Mouse (Mus musculus): ENCODE measurements around the gene Kcnq5.
"Not testable (repeated sequence)": the region's sequence is repeated elsewhere in the genome, so short reads cannot be mapped to it uniquely, and the experiment has no call there.

Gene Kcnq5

DNA sequence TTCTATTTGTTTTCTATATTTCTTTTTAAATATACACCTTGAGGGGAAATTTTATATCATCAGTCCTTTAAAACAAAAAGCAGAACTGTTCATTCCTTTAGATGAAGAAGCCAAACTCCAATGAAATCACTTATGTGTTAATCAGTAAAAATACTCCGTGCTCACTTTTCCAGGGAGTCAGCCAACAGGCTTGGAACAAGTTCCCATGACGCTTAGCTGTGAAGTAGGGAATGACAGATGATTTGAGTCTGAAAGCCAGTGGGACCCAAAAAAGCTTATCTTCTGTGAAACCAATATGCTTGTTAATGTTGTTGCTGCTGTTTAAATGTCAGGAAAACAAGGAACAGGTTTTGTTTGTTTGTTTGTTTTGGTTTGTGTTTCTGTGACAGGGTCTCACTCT, 326.3 kb downstream of the Kcnq5 start:
- no peak for DNase-seq (ENCODE audit: low spot score in 2 of 2)

- DNase-seq (ENCODE audit: low spot score in 2 of 2) = no peak
Observed at GRCm38 (mm10) chr1:21634013-21634412, 327.7 kb downstream of the Kcnq5 start.

GRCm38 (mm10) chr1:21622455-21622854, 339.3 kb downstream of the Kcnq5 start:
- no peak for DNase-seq (ENCODE audit: low spot score in 2 of 2)

GRCm38 (mm10) chr1:21622039-21622438, 339.7 kb downstream of the Kcnq5 start:
- no peak for DNase-seq (ENCODE audit: low spot score in 2 of 2)

DNA sequence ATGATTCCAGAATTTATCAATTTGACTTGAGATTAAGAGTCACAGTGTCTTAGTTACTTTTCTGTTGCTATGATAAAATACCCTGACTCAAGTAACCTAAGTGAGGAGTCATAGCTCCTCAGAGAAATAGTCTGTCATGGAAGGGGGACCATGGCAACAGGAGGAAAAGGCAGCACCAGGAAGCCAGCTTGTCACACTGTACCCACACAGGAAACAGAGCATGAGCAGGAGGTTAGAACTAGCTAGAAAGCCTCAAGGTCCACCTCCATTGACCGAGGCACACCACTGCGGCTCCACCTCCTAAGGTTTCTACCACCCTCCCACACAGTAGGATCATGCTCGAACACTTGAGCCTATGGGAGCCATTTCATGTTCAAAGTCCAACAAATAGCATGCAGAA, 343.0 kb downstream of the Kcnq5 start:
- no peak for DNase-seq (ENCODE audit: low spot score in 2 of 2)

DNA sequence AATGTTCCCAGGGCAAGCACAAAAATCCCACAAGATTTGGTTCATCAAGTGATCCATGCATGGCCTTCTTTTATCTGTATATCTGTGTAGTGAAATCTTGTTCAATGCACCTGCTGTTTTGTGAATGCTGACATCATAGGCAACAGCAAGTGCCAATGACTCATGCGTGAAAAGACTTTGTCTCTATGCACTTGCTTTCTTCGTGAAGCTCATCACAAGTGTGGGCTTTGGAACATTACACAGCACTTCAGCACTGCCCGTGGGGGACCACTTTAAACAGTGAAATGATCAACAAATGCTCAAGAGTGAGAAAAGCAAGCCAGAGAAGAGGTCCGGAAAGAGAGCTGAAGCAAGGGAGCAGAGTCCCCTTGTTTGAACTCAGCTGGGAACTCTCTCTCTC, 345.1 kb downstream of the Kcnq5 start:
- DNase-seq (ENCODE audit: low spot score in 2 of 2) = no peak

- DNase-seq (ENCODE audit: low spot score in 2 of 2) = no peak
Observed at GRCm38 (mm10) chr1:21613933-21614332, 347.8 kb downstream of the Kcnq5 start.

GRCm38 (mm10) chr1:21604003-21604402, 357.7 kb downstream of the Kcnq5 start:
- DNase-seq (ENCODE audit: low spot score in 2 of 2) = no peak

DNA sequence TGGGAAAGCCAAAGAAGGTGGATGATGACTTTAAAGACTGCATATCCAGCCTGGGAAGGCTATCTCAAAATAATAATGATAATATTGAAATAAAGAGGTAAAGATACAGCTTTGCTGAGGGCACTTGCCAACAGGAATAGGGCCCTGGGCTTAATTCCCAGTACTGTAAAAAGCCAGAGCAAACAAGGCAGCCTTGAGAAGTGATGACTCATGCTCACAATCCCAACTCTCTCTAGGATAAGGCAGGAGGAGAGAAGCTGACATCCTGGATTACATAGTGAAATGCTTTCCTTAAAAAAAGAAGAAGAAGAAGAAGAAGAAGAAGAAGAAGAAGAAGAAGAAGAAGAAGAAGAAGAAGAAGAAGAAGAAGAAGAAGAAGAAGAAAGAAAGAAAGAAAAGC, 359.2 kb downstream of the Kcnq5 start:
- DNase-seq (ENCODE audit: low spot score in 2 of 2) = no peak

DNA sequence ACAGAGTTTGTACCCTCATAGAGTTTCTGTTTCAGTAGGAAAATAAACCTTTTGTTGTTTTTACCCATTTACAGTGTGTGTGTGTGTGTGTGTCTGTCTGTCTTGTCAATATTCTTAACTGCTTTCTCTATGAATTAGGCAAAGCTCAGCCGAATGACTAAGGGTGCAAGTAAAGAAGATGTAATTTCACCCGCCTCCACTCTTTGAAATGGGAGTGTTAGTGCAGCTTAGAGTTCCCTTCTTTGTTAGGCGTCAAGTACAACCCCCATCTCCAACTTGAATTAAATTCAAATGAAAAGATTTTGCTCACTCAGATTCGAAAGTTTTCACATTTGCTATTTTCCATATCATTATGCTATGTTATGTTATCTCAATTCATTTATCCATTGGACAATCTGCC, 361.1 kb downstream of the Kcnq5 start:
- DNase-seq (ENCODE audit: low spot score in 2 of 2) = no peak

DNA sequence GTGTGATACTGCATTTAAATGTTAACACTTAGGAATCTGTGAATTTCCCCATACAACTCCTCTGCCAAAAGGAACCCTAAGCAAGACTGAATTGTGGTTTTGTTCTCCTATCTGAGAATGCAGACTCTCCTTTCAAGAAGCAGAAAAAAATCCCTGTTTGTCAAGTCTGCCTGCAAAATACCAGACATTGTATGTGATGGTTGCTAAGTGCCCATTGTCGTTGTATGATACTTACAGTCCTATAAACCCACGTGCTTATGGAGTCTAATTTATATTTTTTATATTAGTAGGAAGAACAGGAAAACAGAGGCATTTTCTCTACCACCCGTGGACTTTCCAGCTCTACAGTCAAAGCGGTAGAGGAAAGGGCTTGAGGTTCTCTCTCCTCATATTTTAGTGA, 367.9 kb downstream of the Kcnq5 start:
- no peak for DNase-seq (ENCODE audit: low spot score in 2 of 2)

DNA sequence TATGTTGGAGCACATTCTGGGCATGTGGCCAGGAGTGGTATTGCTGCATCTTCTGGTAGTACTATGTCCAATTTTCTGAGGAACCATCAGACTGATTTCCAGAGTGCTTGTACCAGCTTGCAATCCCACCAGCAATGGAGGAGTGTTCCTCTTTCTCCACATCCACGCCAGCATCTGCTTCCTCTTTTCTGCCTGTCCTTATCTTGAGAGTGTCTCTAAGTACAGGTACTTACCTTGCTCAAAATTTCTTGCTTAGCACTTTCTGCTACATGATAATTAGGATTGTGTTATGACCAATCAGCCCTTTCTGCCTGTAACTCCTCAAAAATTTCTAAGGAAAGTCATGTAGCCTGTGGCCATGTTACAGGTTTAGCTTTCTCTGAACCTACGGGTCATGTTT, 394.3 kb downstream of the Kcnq5 start:
- DNase-seq (ENCODE audit: low spot score in 2 of 2) = not testable (repeated sequence)

GRCm38 (mm10) chr1:21554630-21555029, 407.1 kb downstream of the Kcnq5 start:
- no peak for DNase-seq (ENCODE audit: low spot score in 2 of 2)

GRCm38 (mm10) chr1:21552715-21553114, 409.0 kb downstream of the Kcnq5 start:
- no peak for DNase-seq (ENCODE audit: low spot score in 2 of 2)

- no peak for DNase-seq (ENCODE audit: low spot score in 2 of 2)
Observed at GRCm38 (mm10) chr1:21543909-21544308, 417.8 kb downstream of the Kcnq5 start.

- no peak for DNase-seq (ENCODE audit: low spot score in 2 of 2)
Observed at GRCm38 (mm10) chr1:21539486-21539885, 422.3 kb downstream of the Kcnq5 start.

DNA sequence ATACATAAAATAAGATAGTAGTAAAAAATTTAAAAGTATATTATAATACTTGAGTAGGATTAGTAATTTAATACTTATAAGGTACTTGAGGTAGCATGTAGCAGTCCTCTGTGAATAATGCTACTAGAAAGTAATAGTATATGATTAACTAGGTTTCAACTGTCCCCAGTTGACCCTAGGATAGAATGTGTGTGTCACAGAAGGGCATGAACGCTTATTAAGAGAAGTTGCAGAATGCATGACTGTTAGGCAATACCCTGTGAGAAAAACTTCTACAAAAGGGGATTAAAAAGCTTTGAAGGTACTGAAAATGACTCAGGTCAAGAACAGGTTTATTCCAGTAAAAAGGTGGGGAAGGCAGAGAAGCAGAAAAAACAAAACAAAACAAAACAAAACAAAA, 430.9 kb downstream of the Kcnq5 start:
- DNase-seq (ENCODE audit: low spot score in 2 of 2) = no peak

GRCm38 (mm10) chr1:21521995-21522394, 439.7 kb downstream of the Kcnq5 start:
- peak in 1 of 2 experiments; percentile 23 for DNase-seq (ENCODE audit: low spot score in 2 of 2)

- DNase-seq (ENCODE audit: low spot score in 2 of 2) = no peak
Observed at GRCm38 (mm10) chr1:21521475-21521874, 440.3 kb downstream of the Kcnq5 start.

GRCm38 (mm10) chr1:21520116-21520645, 441.6 kb downstream of the Kcnq5 start:
- DNase-seq (ENCODE audit: low spot score in 2 of 2) = no peak

DNA sequence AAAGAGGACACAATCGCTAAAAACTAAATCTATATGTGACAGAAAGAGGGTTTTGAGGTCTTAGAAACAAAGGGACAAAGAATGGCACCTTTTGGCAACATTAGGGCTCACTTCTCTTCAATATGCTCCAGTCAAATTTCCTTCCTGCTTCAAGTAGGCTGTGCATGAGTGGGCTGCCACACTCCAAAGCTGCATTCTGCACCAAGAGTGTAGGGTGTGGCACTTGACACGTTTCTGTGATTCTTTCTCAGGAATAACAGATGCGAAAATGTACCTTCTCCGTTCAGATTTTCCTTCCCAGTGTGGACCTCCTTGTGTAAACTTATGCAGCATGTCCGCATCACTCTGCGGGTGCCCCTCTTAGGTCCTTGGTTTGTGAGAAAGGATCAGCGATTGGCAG, 455.1 kb downstream of the Kcnq5 start:
- no peak for DNase-seq (ENCODE audit: low spot score in 2 of 2)

GRCm38 (mm10) chr1:21499815-21500534, 461.8 kb downstream of the Kcnq5 start:
- DNase-seq (ENCODE audit: low spot score in 2 of 2) = no peak

DNA sequence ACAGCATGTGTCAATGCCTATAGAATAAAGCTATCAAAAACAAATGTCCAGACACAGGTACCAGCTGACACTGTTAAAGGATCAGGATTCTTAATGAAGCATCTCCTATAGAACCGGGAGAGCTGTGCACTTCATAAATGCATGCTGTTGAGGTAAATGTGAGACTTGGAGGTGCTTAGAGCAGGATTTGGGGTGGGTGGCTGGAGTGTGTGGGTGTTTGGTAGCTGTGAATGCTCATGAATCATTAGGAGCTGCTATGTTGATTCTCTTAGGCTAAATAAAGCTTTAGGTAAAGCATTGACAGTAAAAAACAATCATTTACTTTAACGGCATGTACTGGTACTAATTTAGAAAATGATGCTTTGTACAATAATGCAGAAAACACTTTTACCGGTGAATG, 465.4 kb downstream of the Kcnq5 start:
- DNase-seq (ENCODE audit: low spot score in 2 of 2) = no peak

DNA sequence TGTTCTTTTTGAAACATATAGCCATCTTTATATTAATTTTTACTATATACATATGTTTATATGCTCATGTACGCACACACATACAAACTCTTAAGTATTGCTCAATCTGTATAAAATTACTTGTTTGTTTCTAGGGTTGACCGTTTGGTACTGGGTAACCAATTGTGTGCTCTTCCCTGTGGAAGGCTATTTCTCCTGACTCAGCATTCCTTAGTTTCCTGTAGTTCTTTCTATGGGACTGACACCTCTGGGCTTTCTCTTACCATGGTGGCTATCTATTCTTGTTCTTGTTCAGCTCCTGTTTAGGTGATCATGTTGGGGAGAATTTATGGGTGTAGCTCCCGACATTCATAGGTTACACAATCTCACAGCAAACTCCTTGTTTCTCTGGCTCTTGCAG, 473.1 kb downstream of the Kcnq5 start:
- no peak for DNase-seq (ENCODE audit: low spot score in 2 of 2)

Measured in thymus, postnatal 10 days (tissue).